Mouse (Mus musculus) CD8-positive naive resting alpha-beta T cell, adult 2 months (primary cell): ENCODE results near the gene Hspa4l.
"Not testable (repeated sequence)": the region's sequence is repeated elsewhere in the genome, so short reads cannot be mapped to it uniquely, and the experiment has no call there.

Experiments
- DNase-seq, 2 experiments: peaks; one replicate each; pipeline ENCODE4 v3.0.0; 2022; ENCODE audit warnings: low read depth in 2 of 2, low spot score in 2 of 2

Hspa4l gene

GRCm38 (mm10) chr3:40809894-40810293 is 65.6 kb downstream of the Hspa4l start:
- DNase-seq: no peak

GRCm38 (mm10) chr3:40813275-40813674 is 69.0 kb downstream of the Hspa4l start:
- no peak for DNase-seq

- not testable (repeated sequence) for DNase-seq
Observed at GRCm38 (mm10) chr3:40845521-40845920, 101.2 kb downstream of the Hspa4l start.
